Mouse (Mus musculus) A20 (cell line): ENCODE measurements around the gene Olfr53.
"Not testable (repeated sequence)": the region's sequence is repeated elsewhere in the genome, so short reads cannot be mapped to it uniquely, and the experiment has no call there.

ENCODE experiments used
- DNase-seq: peaks from one replicate; pipeline ENCODE4 v3.0.0-alpha.2; 2011; ENCODE audit warnings: low read depth, low spot score

The Olfr53 gene

GRCm38 (mm10) chr7:140646152-140646551, at the start of gene Olfr53:
TSS of gene Olfr53 (plus strand) at chr7:140646452.
- no peak for DNase-seq

- DNase-seq = not testable (repeated sequence)
These were observed 45.3 kb upstream of the Olfr53 start, which contains the start of gene Olfr46 for GRCm38 (mm10) chr7:140600969-140601368. TSS of gene Olfr46 (plus strand) at chr7:140601269.

GRCm38 (mm10) chr7:140628670-140629069, 17.6 kb upstream of the Olfr53 start, which contains the start of gene Olfr61:
TSS of gene Olfr61 (plus strand) at chr7:140628970.
- DNase-seq = not testable (repeated sequence)

- no peak for DNase-seq
These were observed 15.7 kb upstream of the Olfr53 start for GRCm38 (mm10) chr7:140630559-140630958.

- DNase-seq = no peak
These were observed 13.4 kb downstream of the Olfr53 start, which contains the start of gene Olfr539 for GRCm38 (mm10) chr7:140659630-140660029. TSS of gene Olfr539 (plus strand) at chr7:140659930.

- not testable (repeated sequence) for DNase-seq
These were observed 24.4 kb downstream of the Olfr53 start for GRCm38 (mm10) chr7:140670693-140671092.

- no peak for DNase-seq
These were observed 29.6 kb downstream of the Olfr53 start for GRCm38 (mm10) chr7:140675863-140676262.

- not testable (repeated sequence) for DNase-seq
These were observed 33.3 kb downstream of the Olfr53 start for GRCm38 (mm10) chr7:140679591-140679990.

GRCm38 (mm10) chr7:140681651-140682050, 35.4 kb downstream of the Olfr53 start, which contains the start of gene Olfr45:
TSS of gene Olfr45 (plus strand) at chr7:140681951.
- DNase-seq = no peak

- no peak for DNase-seq
These were observed 50.7 kb downstream of the Olfr53 start, which contains the start of gene Olfr541 for GRCm38 (mm10) chr7:140696967-140697366. TSS of gene Olfr541 (plus strand) at chr7:140697267.
